Mouse (Mus musculus) spleen, adult 2 months (tissue): Measurements from ENCODE around the gene Myl7.

Experiments used
- CTCF ChIP-seq: fragments of 200-500 bp; IDR thresholded peaks from 2 replicates; pipeline ENCODE4 v1.5.1; 2011; ENCODE audit warnings: mild to moderate bottlenecking, inconsistent platforms; ENCODE audit not compliant: insufficient read depth, insufficient read length, insufficient replicate concordance; ENCODE audit errors: extremely low read depth
- POLR2A ChIP-seq: fragments of 200-500 bp; IDR thresholded peaks from 2 replicates; pipeline ENCODE4 v1.6.1; 2011; ENCODE audit warnings: low read depth, low read length, inconsistent platforms

DNA sequence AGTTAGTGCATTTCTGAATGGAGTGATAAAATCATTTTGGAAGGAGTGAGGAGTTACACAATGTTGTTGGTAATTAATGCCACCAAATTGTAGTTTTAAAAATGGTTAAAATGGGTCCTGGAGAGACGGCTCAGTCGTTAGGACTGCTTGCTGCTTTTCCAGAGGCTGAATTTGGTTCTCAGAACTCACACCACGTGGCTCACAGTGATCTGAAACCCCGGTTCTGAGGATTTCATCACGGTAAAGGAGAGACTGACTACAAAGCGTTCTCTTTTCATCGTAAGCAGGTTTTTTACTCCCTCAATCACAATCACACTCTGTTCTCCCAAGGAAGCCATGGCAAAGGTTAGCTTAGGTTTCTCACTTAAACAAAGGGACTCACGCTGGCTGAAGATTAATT lies 26.1 kb upstream of the Myl7 start:
- TF ChIP-seq POLR2A (no peak), CTCF (no peak)
